Comparison of ENCODE assay signal across 9 mouse cellular contexts in the genomic region with DNA sequence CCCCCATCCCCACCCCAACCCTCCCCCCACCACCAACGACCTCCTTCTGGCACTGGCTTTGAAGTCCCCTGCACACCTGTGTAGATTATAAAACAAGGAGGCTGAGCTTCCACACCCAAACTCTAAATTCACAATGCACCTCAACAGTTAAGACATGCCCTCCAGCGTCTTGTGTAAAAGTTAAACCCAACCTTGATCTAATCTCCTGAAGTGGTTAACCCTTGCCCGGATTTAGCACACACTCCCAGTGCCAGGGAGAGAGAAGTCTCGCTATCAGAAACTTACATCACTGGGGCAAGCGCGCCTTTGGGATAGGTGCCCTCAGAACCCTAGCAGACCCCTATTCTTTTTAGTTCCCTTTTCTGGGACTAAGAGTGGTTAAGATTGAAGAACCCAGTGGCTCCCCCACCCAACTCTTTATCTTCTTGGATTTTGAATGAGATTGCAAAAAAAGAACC.
DNase-seq lines count a peak whose midpoint lies in the region; ATAC-seq and TF ChIP-seq lines count a peak whose summit lies in the region.
"Had no signal": no experiment of that assay in that cellular context is flagged by ENCODE, and none has a peak within 500 bp of the region (broad histone marks: within the 10 kb centered on the region; RNA-seq: fewer than 3 reads in every experiment).

No protein-coding gene starts in this region.

- H3K4me3 ChIP-seq in lung, embryonic 14.5 days (ENCODE audit: low read depth, low read length), result no peak overlapping the region
- no peak overlapping the region for H3K4me3 ChIP-seq in kidney, postnatal 0 days (replicated peaks; ENCODE audit: low read depth, low read length)
- no peak overlapping the region for H3K4me3 ChIP-seq in thymus, adult 2 months (ENCODE audit: control insufficient read depth, insufficient read depth, low read length)
- no peak overlapping the region for H3K4me3 ChIP-seq in gastrocnemius, adult 2 months
- H3K4me3 ChIP-seq in midbrain, embryonic 15.5 days, result no peak overlapping the region
- no peak overlapping the region for H3K4me3 ChIP-seq in midbrain, postnatal 0 days (ENCODE audit: low read depth, low read length)

- intact Hi-C loops in gastrocnemius, adult 2 months (cut with DNase I), result no loop called here

- WGBS in lung, embryonic 14.5 days, result 45% methylated on average over 6 of the region's 6 CpGs
- WGBS in kidney, postnatal 0 days, result 42% methylated on average over 6 of the region's 6 CpGs
- WGBS in thymus, adult 2 months, result 2% methylated on average over 6 of the region's 6 CpGs
- 58% methylated on average over 6 of the region's 6 CpGs for WGBS in midbrain, embryonic 15.5 days
- WGBS in midbrain, postnatal 0 days, result 68% methylated on average over 6 of the region's 6 CpGs

- no peak for TF ChIP-seq POLR2A in thymus, adult 2 months (IDR thresholded peaks at IDR 0.05; ENCODE audit: control insufficient read depth, extremely low read depth, insufficient read depth, low read length, poor library complexity)

- H3K27ac ChIP-seq in lung, embryonic 14.5 days (ENCODE audit: low read depth), result peak overlapping the region; percentile 51; the same call in 1 of the 2 replicates
- peak overlapping the region; percentile 68 for H3K27ac ChIP-seq in kidney, postnatal 0 days
- H3K27ac ChIP-seq in thymus, adult 2 months (ENCODE audit: control insufficient read depth, insufficient read depth, low read length), result peak overlapping the region; percentile 84
- no peak overlapping the region for H3K27ac ChIP-seq in gastrocnemius, adult 2 months
- no peak overlapping the region for H3K27ac ChIP-seq in midbrain, embryonic 15.5 days
- no peak overlapping the region for H3K27ac ChIP-seq in midbrain, postnatal 0 days (ENCODE audit: low read depth, low read length)

- DNase-seq in lung, embryonic 14.5 days, result no peak
- DNase-seq in lung, postnatal 4 days, result no peak
- peak; percentile 80 for DNase-seq in fat pad, adult 2 months (ENCODE audit: extremely low read depth, low read depth, low spot score)
- DNase-seq in kidney, postnatal 0 days (ENCODE audit: low spot score), result no peak
- DNase-seq in thymus, adult 2 months, result peak; percentile 64
- DNase-seq in gastrocnemius, adult 2 months, result no peak
- DNase-seq in midbrain, postnatal 0 days (ENCODE audit: low spot score), result no peak

- H3K27me3 ChIP-seq in lung, embryonic 14.5 days (ENCODE audit: insufficient read depth, low read length), result no peaks in the 10 kb centered on the region
- H3K27me3 ChIP-seq in kidney, postnatal 0 days (ENCODE audit: insufficient read depth, low read length), result no peaks in the 10 kb centered on the region
- H3K27me3 ChIP-seq in thymus, adult 2 months (ENCODE audit: control insufficient read depth, insufficient read depth, low read length), result no peaks in the 10 kb centered on the region
- H3K27me3 ChIP-seq in midbrain, embryonic 15.5 days (replicated peaks), result no peaks in the 10 kb centered on the region
- no peaks in the 10 kb centered on the region for H3K27me3 ChIP-seq in midbrain, postnatal 0 days (ENCODE audit: insufficient read depth, low read length)
- H3K27me3 ChIP-seq: Patski had no signal

- H3K9ac ChIP-seq in lung, embryonic 14.5 days, result no peak overlapping the region
- no peak overlapping the region for H3K9ac ChIP-seq in kidney, postnatal 0 days (ENCODE audit: low read depth, low read length)
- H3K9ac ChIP-seq in midbrain, embryonic 15.5 days, result no peak overlapping the region
- no peak overlapping the region for H3K9ac ChIP-seq in midbrain, postnatal 0 days (replicated peaks; ENCODE audit: low read length, poor library complexity, severe bottlenecking)

- no peak for TF ChIP-seq CTCF in lung, embryonic 14.5 days (IDR thresholded peaks at IDR 0.05; ENCODE audit: low read depth)
- TF ChIP-seq CTCF in kidney, postnatal 0 days (IDR thresholded peaks at IDR 0.05; ENCODE audit: low read depth), result no peak
- no peak for TF ChIP-seq CTCF in thymus, adult 2 months (IDR thresholded peaks at IDR 0.05; ENCODE audit: borderline replicate concordance, control insufficient read depth, extremely low read depth, insufficient read depth, low read length, poor library complexity)
- no peak for TF ChIP-seq CTCF in gastrocnemius, adult 2 months (IDR thresholded peaks at IDR 0.05)
- TF ChIP-seq CTCF in midbrain, postnatal 0 days (IDR thresholded peaks at IDR 0.05), result no peak

- ATAC-seq in lung, embryonic 14.5 days (ENCODE audit: insufficient read depth), result no peak
- no peak for ATAC-seq in kidney, postnatal 0 days (replicated peaks; ENCODE audit: low FRiP score, low read depth)
- ATAC-seq in midbrain, embryonic 15.5 days (replicated peaks), result no peak
- ATAC-seq in midbrain, postnatal 0 days (ENCODE audit: low FRiP score), result no peak
- ATAC-seq: Patski had no signal

- no peaks in the 10 kb centered on the region for H3K9me3 ChIP-seq in lung, embryonic 14.5 days (ENCODE audit: low read depth, low read length)
- no peaks in the 10 kb centered on the region for H3K9me3 ChIP-seq in kidney, postnatal 0 days (replicated peaks; ENCODE audit: low read length)
- H3K9me3 ChIP-seq in midbrain, embryonic 15.5 days, result no peaks in the 10 kb centered on the region
- no peaks in the 10 kb centered on the region for H3K9me3 ChIP-seq in midbrain, postnatal 0 days (ENCODE audit: low read length)

- H3K36me3 ChIP-seq in lung, embryonic 14.5 days (ENCODE audit: insufficient read depth), result no peaks in the 10 kb centered on the region
- no peaks in the 10 kb centered on the region for H3K36me3 ChIP-seq in kidney, postnatal 0 days (ENCODE audit: insufficient read depth, low read length)
- H3K36me3 ChIP-seq in thymus, adult 2 months (ENCODE audit: control insufficient read depth, insufficient read depth, low read length), result no peaks in the 10 kb centered on the region
- H3K36me3 ChIP-seq in midbrain, embryonic 15.5 days (replicated peaks), result no peaks in the 10 kb centered on the region
- no peaks in the 10 kb centered on the region for H3K36me3 ChIP-seq in midbrain, postnatal 0 days (ENCODE audit: insufficient read depth, low read length)

- peaks cover 16% of the 10 kb centered on the region; the same call in 1 of the 2 replicates for H3K4me1 ChIP-seq in lung, embryonic 14.5 days (ENCODE audit: insufficient read depth)
- peaks cover 14% of the 10 kb centered on the region; the same call in 1 of the 2 replicates for H3K4me1 ChIP-seq in kidney, postnatal 0 days (replicated peaks; ENCODE audit: insufficient read depth, low read length)
- peaks cover 67% of the 10 kb centered on the region for H3K4me1 ChIP-seq in thymus, adult 2 months (replicated peaks; ENCODE audit: control insufficient read depth, insufficient read depth, low read length)
- H3K4me1 ChIP-seq in midbrain, embryonic 15.5 days, result no peaks in the 10 kb centered on the region
- H3K4me1 ChIP-seq in midbrain, postnatal 0 days (ENCODE audit: insufficient read depth, low read length), result no peaks in the 10 kb centered on the region

- no peak overlapping the region; the same call in 1 of the 2 replicates for H3K4me2 ChIP-seq in lung, embryonic 14.5 days
- H3K4me2 ChIP-seq in kidney, postnatal 0 days (ENCODE audit: low read length), result peak overlapping the region; percentile 2; the same call in 1 of the 2 replicates
- H3K4me2 ChIP-seq in midbrain, embryonic 15.5 days, result no peak overlapping the region
- H3K4me2 ChIP-seq in midbrain, postnatal 0 days (ENCODE audit: low read depth, low read length, poor library complexity, severe bottlenecking), result no peak overlapping the region

Comparison
In these comparisons a context has a peak if more than half of its experiments do, and no peak if none do; other contexts are left out.
1. DNase-seq: peak in fat pad, adult 2 months (single experiment) and thymus, adult 2 months (single experiment); none in lung, embryonic 14.5 days (single experiment), lung, postnatal 4 days (0 of 2), kidney, postnatal 0 days (single experiment), gastrocnemius, adult 2 months (single experiment) and midbrain, postnatal 0 days (single experiment).
2. H3K27ac ChIP-seq: peak in lung, embryonic 14.5 days (single experiment), kidney, postnatal 0 days (single experiment) and thymus, adult 2 months (single experiment); none in gastrocnemius, adult 2 months (single experiment), midbrain, embryonic 15.5 days (single experiment) and midbrain, postnatal 0 days (single experiment).